Mouse (Mus musculus) urinary bladder, postnatal 25 days (tissue): ENCODE measurements around the gene Runx2.

Source experiments
- DNase-seq: peaks from one replicate; pipeline ENCODE4 v3.0.0; 2022; ENCODE audit warnings: low spot score

Runx2 gene

GRCm38 (mm10) chr17:44660121-44660806 lies 154.3 kb downstream of the Runx2 start:
- no peak for DNase-seq

- DNase-seq = no peak
Observed at GRCm38 (mm10) chr17:44654503-44654902, 160.1 kb downstream of the Runx2 start.

- no peak for DNase-seq
Observed at GRCm38 (mm10) chr17:44653081-44653480, 161.5 kb downstream of the Runx2 start.

GRCm38 (mm10) chr17:44652054-44652453 lies 162.5 kb downstream of the Runx2 start:
- no peak for DNase-seq

GRCm38 (mm10) chr17:44651613-44652012 lies 163.0 kb downstream of the Runx2 start:
- no peak for DNase-seq

- no peak for DNase-seq
Observed at GRCm38 (mm10) chr17:44650431-44650830, 164.2 kb downstream of the Runx2 start.

- no peak for DNase-seq
Observed at GRCm38 (mm10) chr17:44649056-44649455, 165.5 kb downstream of the Runx2 start.

- no peak for DNase-seq
Observed at GRCm38 (mm10) chr17:44647916-44648315, 166.7 kb downstream of the Runx2 start.

- no peak for DNase-seq
Observed at GRCm38 (mm10) chr17:44645146-44645545, 169.5 kb downstream of the Runx2 start.

- DNase-seq = no peak
Observed at GRCm38 (mm10) chr17:44643260-44643659, 171.3 kb downstream of the Runx2 start.

GRCm38 (mm10) chr17:44642126-44642525 lies 172.5 kb downstream of the Runx2 start:
- DNase-seq = no peak

- DNase-seq = no peak
Observed at GRCm38 (mm10) chr17:44640910-44641309, 173.7 kb downstream of the Runx2 start.

- DNase-seq = no peak
Observed at GRCm38 (mm10) chr17:44639446-44639845, 175.2 kb downstream of the Runx2 start.

GRCm38 (mm10) chr17:44637181-44637880 lies 177.3 kb downstream of the Runx2 start:
- no peak for DNase-seq

- no peak for DNase-seq
Observed at GRCm38 (mm10) chr17:44634486-44634885, 180.1 kb downstream of the Runx2 start.

GRCm38 (mm10) chr17:44633607-44634415 lies 180.8 kb downstream of the Runx2 start:
- no peak for DNase-seq

- DNase-seq = no peak
Observed at GRCm38 (mm10) chr17:44632941-44633340, 181.7 kb downstream of the Runx2 start.

- no peak for DNase-seq
Observed at GRCm38 (mm10) chr17:44632292-44632691, 182.3 kb downstream of the Runx2 start.

- DNase-seq = no peak
Observed at GRCm38 (mm10) chr17:44631577-44631976, 183.0 kb downstream of the Runx2 start.

- no peak for DNase-seq
Observed at GRCm38 (mm10) chr17:44627317-44627716, 187.3 kb downstream of the Runx2 start.

- DNase-seq = no peak
Observed at GRCm38 (mm10) chr17:44623707-44624106, 190.9 kb downstream of the Runx2 start.

GRCm38 (mm10) chr17:44623271-44623670 lies 191.3 kb downstream of the Runx2 start:
- no peak for DNase-seq

GRCm38 (mm10) chr17:44620456-44620855 lies 194.1 kb downstream of the Runx2 start:
- DNase-seq = no peak
